Mouse (Mus musculus): Measurements from ENCODE around the gene Dcaf12. TPM values are rescaled to one million over a fixed set of nuclear protein-coding genes. Genes with fewer than 3 reads are reported as not detected.

Dcaf12 gene
- 35.4 and 44.6 TPM in 2 replicates for polyA plus RNA-seq (2012; rRNA removed)

DNA sequence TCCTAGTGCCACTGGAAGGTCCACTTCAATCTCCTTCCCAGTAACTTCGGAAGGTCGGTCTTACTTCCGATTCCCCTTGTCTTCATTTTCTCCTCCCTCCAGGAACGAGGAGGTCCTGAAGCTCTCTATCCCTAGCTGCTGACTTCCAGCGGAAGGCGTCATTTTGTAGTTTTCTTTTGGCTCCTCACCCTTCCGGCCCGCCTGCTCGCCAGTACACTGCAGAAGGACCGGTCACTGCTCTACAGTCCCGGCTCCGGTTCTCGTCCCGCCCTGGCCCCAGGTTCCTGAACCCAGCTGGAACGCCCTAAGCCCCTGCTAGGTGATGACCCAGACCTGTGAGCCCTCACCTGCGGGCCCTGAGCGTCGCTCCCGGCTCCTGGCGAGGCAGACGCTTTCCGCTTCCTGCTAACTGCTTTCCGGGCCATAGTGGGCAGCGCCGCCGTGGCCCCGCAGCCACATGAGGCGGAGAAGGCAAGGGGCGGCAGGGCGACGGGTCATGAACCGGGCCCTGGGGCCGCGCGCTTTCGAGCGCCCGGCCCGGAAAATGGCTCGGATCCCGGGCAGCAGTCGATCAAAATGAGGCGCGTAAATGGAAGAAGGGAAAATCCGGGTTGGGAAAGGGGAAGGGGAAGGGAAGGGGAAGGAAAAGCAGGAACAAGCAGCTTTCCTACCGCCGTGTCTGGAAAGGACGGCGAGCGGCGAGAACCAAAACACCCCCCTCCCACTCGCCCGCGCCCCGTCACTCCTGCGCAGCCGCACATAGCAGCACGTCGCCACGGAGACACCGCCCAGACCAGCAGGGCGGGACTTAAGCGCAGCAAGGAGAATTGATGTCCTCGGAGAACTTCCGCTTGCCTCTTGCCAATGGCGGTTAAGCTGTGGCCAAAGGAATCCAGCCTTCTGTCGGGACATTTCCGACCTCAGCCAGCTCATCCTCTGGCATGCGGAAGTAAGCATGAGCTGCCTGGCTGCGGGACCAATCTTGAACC, at the start of gene Dcaf12:
Gene Dcaf12, minus strand, starts transcription at position 749 of the 989 bp plus-strand sequence.
- Histone ChIP-seq H3K36me3 (ENCODE audit: control insufficient read depth, insufficient read depth, low read length) (peaks cover 5% of the 10 kb centered on the region), H3K4me3 (ENCODE audit: extremely low read depth, insufficient read depth, insufficient read length) (peak within 1 kb of the TSS; percentile 93), H3K4me1 (ENCODE audit: control insufficient read depth, insufficient read depth, insufficient read length) (peaks cover 17% of the 10 kb centered on the region; the same call in 1 of the 2 replicates), H3K27ac (ENCODE audit: insufficient read depth, low read length) (peak within 1 kb of the TSS; percentile 93), H3K27me3 (ENCODE audit: control insufficient read depth, insufficient read depth, low read length) (no peaks in the 10 kb centered on the region)
- DNase-seq (ENCODE audit: low read depth in 1 of 2, low spot score in 2 of 2) = peak; percentile 81 to 91
- under 1% methylated on average over 69 of the region's 70 CpGs for WGBS
- TF ChIP-seq POLR2A (IDR thresholded peaks at IDR 0.05; ENCODE audit: low read depth, low read length) (peak; percentile 27), CTCF (IDR thresholded peaks at IDR 0.05; ENCODE audit: extremely low read depth, insufficient read depth, insufficient read length, insufficient replicate concordance) (no peak)

GRCm38 (mm10) chr4:41361059-41361458, 46.4 kb upstream of the Dcaf12 start:
- WGBS = 93% methylated on average over 3 of the region's 3 CpGs
- TF ChIP-seq CTCF (IDR thresholded peaks at IDR 0.05; ENCODE audit: extremely low read depth, insufficient read depth, insufficient read length, insufficient replicate concordance) (no peak), POLR2A (IDR thresholded peaks at IDR 0.05; ENCODE audit: low read depth, low read length) (no peak)
- Histone ChIP-seq H3K4me3 (ENCODE audit: extremely low read depth, insufficient read depth, insufficient read length) (no peak overlapping the region), H3K27me3 (ENCODE audit: control insufficient read depth, insufficient read depth, low read length) (no peaks in the 10 kb centered on the region), H3K36me3 (ENCODE audit: control insufficient read depth, insufficient read depth, low read length) (peaks cover 1% of the 10 kb centered on the region; the same call in 1 of the 2 replicates), H3K27ac (ENCODE audit: insufficient read depth, low read length) (no peak overlapping the region), H3K4me1 (ENCODE audit: control insufficient read depth, insufficient read depth, insufficient read length) (no peaks in the 10 kb centered on the region)
- DNase-seq (ENCODE audit: low read depth in 1 of 2, low spot score in 2 of 2) = no peak

DNA sequence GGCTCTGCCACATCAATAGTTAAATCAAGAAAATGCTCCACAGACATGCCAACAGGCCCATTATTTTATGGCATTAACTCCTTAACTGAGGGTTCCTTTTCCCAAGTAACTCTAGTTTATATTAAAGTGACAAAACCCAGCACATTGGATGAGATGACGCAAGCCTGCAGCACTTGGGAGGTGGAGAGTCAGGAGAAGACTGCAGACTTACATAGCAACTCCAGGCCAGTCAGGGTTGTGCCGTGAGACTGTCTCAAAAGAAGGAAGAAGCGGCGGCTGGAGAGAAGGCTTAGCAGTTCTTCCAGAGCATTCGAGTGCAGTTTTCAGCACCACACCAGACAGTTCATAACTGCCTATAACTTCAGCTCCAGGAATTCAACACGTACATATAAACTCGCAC, 44.7 kb upstream of the Dcaf12 start:
- 83% methylated on average over 7 of the region's 7 CpGs for WGBS

GRCm38 (mm10) chr4:41358669-41359068, 44.0 kb upstream of the Dcaf12 start:
- TF ChIP-seq CTCF (IDR thresholded peaks at IDR 0.05; ENCODE audit: extremely low read depth, insufficient read depth, insufficient read length, insufficient replicate concordance) = no peak
- TF ChIP-seq POLR2A (IDR thresholded peaks at IDR 0.05; ENCODE audit: low read depth, low read length) = no peak
- Histone ChIP-seq H3K4me1 (ENCODE audit: control insufficient read depth, insufficient read depth, insufficient read length) (no peaks in the 10 kb centered on the region), H3K27me3 (ENCODE audit: control insufficient read depth, insufficient read depth, low read length) (no peaks in the 10 kb centered on the region), H3K36me3 (ENCODE audit: control insufficient read depth, insufficient read depth, low read length) (peaks cover 1% of the 10 kb centered on the region; the same call in 1 of the 2 replicates), H3K27ac (ENCODE audit: insufficient read depth, low read length) (no peak overlapping the region), H3K4me3 (ENCODE audit: extremely low read depth, insufficient read depth, insufficient read length) (no peak overlapping the region)
- no peak for DNase-seq (ENCODE audit: low read depth in 1 of 2, low spot score in 2 of 2)
- whole genome bisulfite sequencing = 58% methylated on average over 2 of the region's 2 CpGs

More for the DNA sequence above, 44.7 kb upstream of the Dcaf12 start:
- H3K4me1 ChIP-seq (ENCODE audit: control insufficient read depth, insufficient read depth, insufficient read length) = no peaks in the 10 kb centered on the region
- no peak overlapping the region for H3K4me3 ChIP-seq (ENCODE audit: extremely low read depth, insufficient read depth, insufficient read length)
- DNase-seq (ENCODE audit: low read depth in 1 of 2, low spot score in 2 of 2) = no peak
- H3K27me3 ChIP-seq (ENCODE audit: control insufficient read depth, insufficient read depth, low read length) = no peaks in the 10 kb centered on the region
- no peak for TF ChIP-seq CTCF (IDR thresholded peaks at IDR 0.05; ENCODE audit: extremely low read depth, insufficient read depth, insufficient read length, insufficient replicate concordance)
- TF ChIP-seq POLR2A (IDR thresholded peaks at IDR 0.05; ENCODE audit: low read depth, low read length) = no peak
- peaks cover 1% of the 10 kb centered on the region; the same call in 1 of the 2 replicates for H3K36me3 ChIP-seq (ENCODE audit: control insufficient read depth, insufficient read depth, low read length)
- no peak overlapping the region for H3K27ac ChIP-seq (ENCODE audit: insufficient read depth, low read length)

DNA sequence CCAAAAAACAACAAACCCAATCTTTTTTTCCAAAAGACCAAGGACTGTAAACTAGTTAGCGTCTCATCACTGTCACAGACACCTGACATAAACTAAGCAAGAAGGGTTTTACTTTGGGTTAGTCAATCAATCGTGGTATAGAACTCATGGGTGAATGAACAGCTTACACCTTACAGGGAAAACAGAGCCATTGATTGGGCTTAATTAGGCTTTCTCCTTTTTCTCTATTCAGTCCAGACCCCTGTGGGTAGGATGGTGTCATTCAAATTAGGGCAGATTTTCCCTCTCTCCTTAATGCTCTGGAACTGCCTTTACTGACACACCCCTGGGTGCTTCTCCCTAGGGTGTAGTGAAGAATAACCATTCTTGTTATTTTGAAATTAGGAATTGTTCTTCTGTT, 42.5 kb upstream of the Dcaf12 start:
- Histone ChIP-seq H3K36me3 (ENCODE audit: control insufficient read depth, insufficient read depth, low read length) (peaks cover 1% of the 10 kb centered on the region; the same call in 1 of the 2 replicates), H3K27ac (ENCODE audit: insufficient read depth, low read length) (no peak overlapping the region), H3K4me3 (ENCODE audit: extremely low read depth, insufficient read depth, insufficient read length) (no peak overlapping the region), H3K4me1 (ENCODE audit: control insufficient read depth, insufficient read depth, insufficient read length) (no peaks in the 10 kb centered on the region), H3K27me3 (ENCODE audit: control insufficient read depth, insufficient read depth, low read length) (no peaks in the 10 kb centered on the region)
- 87% methylated on average over 2 of the region's 2 CpGs for WGBS
- TF ChIP-seq POLR2A (IDR thresholded peaks at IDR 0.05; ENCODE audit: low read depth, low read length) (no peak), CTCF (IDR thresholded peaks at IDR 0.05; ENCODE audit: extremely low read depth, insufficient read depth, insufficient read length, insufficient replicate concordance) (no peak)
- DNase-seq (ENCODE audit: low read depth in 1 of 2, low spot score in 2 of 2) = no peak

DNA sequence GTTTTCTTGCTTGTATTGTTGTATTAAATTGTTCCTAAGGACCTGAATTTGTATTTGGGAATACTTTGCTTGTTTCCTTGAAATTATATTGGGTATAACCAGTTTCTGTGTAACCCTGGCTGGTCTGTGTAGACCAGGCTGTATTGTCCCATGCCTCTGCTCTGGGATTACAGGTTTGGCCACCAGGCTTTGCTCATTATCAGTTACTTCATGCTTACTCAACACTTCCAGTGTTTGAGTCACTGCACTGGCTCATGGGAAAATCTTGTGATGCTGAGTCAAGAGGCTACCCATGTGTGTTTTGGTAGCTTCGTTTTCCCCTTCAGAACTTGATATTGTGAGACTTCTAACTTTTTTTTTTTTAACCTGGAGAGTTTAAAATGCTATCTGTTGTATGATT, 38.6 kb upstream of the Dcaf12 start:
- Histone ChIP-seq H3K4me3 (ENCODE audit: extremely low read depth, insufficient read depth, insufficient read length) (no peak overlapping the region), H3K27ac (ENCODE audit: insufficient read depth, low read length) (no peak overlapping the region), H3K4me1 (ENCODE audit: control insufficient read depth, insufficient read depth, insufficient read length) (peaks cover 2% of the 10 kb centered on the region), H3K27me3 (ENCODE audit: control insufficient read depth, insufficient read depth, low read length) (no peaks in the 10 kb centered on the region), H3K36me3 (ENCODE audit: control insufficient read depth, insufficient read depth, low read length) (peaks cover 1% of the 10 kb centered on the region; the same call in 1 of the 2 replicates)
- TF ChIP-seq POLR2A (IDR thresholded peaks at IDR 0.05; ENCODE audit: low read depth, low read length) = no peak
- TF ChIP-seq CTCF (IDR thresholded peaks at IDR 0.05; ENCODE audit: extremely low read depth, insufficient read depth, insufficient read length, insufficient replicate concordance) = no peak
- 75% methylated on average over 1 of the region's 1 CpGs for WGBS
- DNase-seq (ENCODE audit: low read depth in 1 of 2, low spot score in 2 of 2) = no peak
